Mouse (Mus musculus) myocyte (in vitro differentiated cells): ENCODE data around the gene Palm3.

Experiments
- E2F4 ChIP-seq: IDR thresholded peaks from one replicate; pipeline ENCODE4 v1.6.1; 2011; ENCODE audit warnings: mild to moderate bottlenecking, control low read depth, moderate library complexity; ENCODE audit not compliant: insufficient read depth
- MAX ChIP-seq: IDR thresholded peaks from one replicate; pipeline ENCODE4 v1.6.1; 2011; ENCODE audit warnings: low read depth, mild to moderate bottlenecking, control low read depth
- MYOD1 ChIP-seq, 3 experiments: IDR thresholded peaks; one replicate each; pipeline ENCODE4 v1.6.1; 2011; ENCODE audit warnings: control low read depth in 2 of 3, low read depth in 2 of 3, mild to moderate bottlenecking in 2 of 3, moderate library complexity in 1 of 3; ENCODE audit not compliant: insufficient read length in 2 of 3, control insufficient read depth in 1 of 3
- MYOG ChIP-seq, 3 experiments: IDR thresholded peaks; one replicate each; pipeline ENCODE4 v1.6.1; 2011; ENCODE audit warnings: control low read depth in 2 of 3, low read depth in 2 of 3, mild to moderate bottlenecking in 2 of 3; ENCODE audit not compliant: insufficient read length in 2 of 3, control insufficient read depth in 1 of 3, insufficient read depth in 1 of 3
- POLR2A ChIP-seq: IDR thresholded peaks from one replicate; pipeline ENCODE4 v1.6.1; 2011; ENCODE audit warnings: low read depth, mild to moderate bottlenecking, control low read depth, moderate library complexity; ENCODE audit not compliant: insufficient read length
- POLR2AphosphoS2 ChIP-seq: IDR thresholded peaks from one replicate; pipeline ENCODE4 v1.6.1; 2011; ENCODE audit warnings: low read depth, control low read depth; ENCODE audit not compliant: insufficient read length
- TCF12 ChIP-seq: IDR thresholded peaks from one replicate; pipeline ENCODE4 v1.6.1; 2011; ENCODE audit warnings: mild to moderate bottlenecking, control low read depth; ENCODE audit not compliant: poor library complexity, insufficient read depth, severe bottlenecking
- USF1 ChIP-seq: IDR thresholded peaks from one replicate; pipeline ENCODE4 v1.6.1; 2011; ENCODE audit warnings: low read depth, mild to moderate bottlenecking, control low read depth, moderate library complexity

GRCm38 (mm10) chr8:83994030-83994429 lies 27.2 kb upstream of the Palm3 start:
- no peak for TF ChIP-seq USF1
- no peak for TF ChIP-seq POLR2A
- TF ChIP-seq MAX, result no peak
- no peak for TF ChIP-seq E2F4
- TF ChIP-seq POLR2AphosphoS2, result no peak
- TF ChIP-seq TCF12, result no peak
- TF ChIP-seq MYOG (IDR thresholded peaks at IDR 0.05; ENCODE audit: control insufficient read depth in 1 of 3, insufficient read depth in 1 of 3, insufficient read length in 2 of 3, low read depth in 2 of 3), result no peak
- no peak for TF ChIP-seq MYOD1 (IDR thresholded peaks at IDR 0.05; ENCODE audit: control insufficient read depth in 1 of 3, insufficient read length in 2 of 3, low read depth in 2 of 3)
